Mouse (Mus musculus): Measurements from ENCODE around the gene Rfng. TPM values are rescaled to one million over a fixed set of nuclear protein-coding genes. Genes with fewer than 3 reads are reported as not detected.
"Not testable (repeated sequence)": the region's sequence is repeated elsewhere in the genome, so short reads cannot be mapped to it uniquely, and the experiment has no call there.

The Rfng gene
- polyA plus RNA-seq (2015; fragmentation: Nextera tagmentation; extraction: Ambion mirVana): 8.6 and 11.5 TPM in 2 replicates

DNA sequence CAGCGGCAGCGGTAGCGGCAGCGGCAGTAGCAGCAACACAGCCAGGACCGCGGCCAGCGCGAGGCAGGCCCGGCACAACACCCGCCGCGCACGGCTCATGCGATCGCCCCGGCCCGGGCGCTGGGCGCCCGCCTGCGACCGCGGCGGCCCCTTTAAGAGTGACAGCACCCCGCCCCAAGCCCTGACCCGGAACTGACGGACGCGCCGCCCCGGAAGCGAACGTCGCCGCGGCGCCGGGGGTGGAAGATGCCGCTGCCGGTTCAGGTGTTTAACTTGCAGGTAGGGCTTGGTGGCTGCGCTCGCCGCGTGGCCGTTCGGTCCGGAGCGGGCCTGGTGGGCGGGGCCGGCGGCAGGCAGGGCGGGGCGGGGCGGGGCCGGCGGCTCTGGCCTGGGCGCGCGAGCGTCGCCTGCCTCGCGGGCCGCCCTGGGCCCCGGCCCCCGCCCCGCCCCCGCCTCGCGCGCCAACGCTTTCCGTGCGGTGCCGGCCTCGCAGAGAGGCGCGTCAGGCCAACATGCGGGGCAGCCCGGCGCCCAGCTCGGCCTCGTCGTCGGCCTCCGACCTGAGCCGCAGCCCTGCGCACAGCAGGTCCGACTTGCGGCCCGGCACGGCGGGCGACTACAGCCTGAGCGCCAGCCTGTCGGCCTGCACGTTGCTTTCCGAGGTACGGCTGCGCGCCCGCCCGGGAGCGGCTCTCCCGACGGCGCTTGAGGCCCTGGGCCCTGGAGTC, at the start of gene Rfng, which contains the start of gene Gps1:
Rfng (minus strand) TSS at position 144 of the 728 bp plus-strand sequence.
Gps1 (plus strand) TSS at position 209 of the 728 bp plus-strand sequence.
- no peaks in the 10 kb centered on the region for H3K9me3 ChIP-seq (replicated peaks; ENCODE audit: control insufficient read depth, low read length)
- H3K4me3 ChIP-seq (ENCODE audit: low read depth, low read length): peak within 1 kb of the TSS; percentile 87
- H3K9ac ChIP-seq (ENCODE audit: low read depth, low read length): peak within 1 kb of the TSS; percentile 95
- peak; percentile 82 for ATAC-seq (ENCODE audit: low read depth)
- peak within 1 kb of the TSS; percentile 78 for H3K27ac ChIP-seq (ENCODE audit: low read length)
- peaks cover 11% of the 10 kb centered on the region for H3K36me3 ChIP-seq (ENCODE audit: control insufficient read depth, insufficient read depth)
- WGBS (ENCODE audit: insufficient replicate concordance): 0% methylated on average over 75 of the region's 107 CpGs
- peaks cover 19% of the 10 kb centered on the region for H3K4me1 ChIP-seq (ENCODE audit: control insufficient read depth, low read depth, low read length)
- no peaks in the 10 kb centered on the region for H3K27me3 ChIP-seq (ENCODE audit: control insufficient read depth, insufficient read depth, low read depth, low read length)
- peak within 1 kb of the TSS; percentile 99 for H3K4me2 ChIP-seq (ENCODE audit: low read depth, low read length)

DNA sequence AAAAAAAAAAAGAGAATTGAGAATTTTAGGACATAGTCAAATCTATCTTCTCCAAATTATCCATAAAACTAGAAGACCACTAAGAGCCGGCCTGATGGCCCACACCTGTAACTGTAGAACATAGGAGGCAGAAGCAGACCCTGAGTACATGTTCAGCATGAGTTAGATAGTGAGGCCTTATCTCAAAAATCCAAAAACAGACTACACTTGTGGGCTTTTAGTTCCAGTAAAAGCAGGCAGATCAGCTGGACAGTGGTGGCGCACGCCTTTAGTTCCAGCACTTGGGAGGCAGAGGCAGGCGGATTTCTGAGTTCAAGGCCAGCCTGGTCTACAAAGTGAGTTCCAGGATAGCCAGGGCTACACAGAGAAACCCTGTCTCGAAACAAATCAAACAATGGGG, 49.0 kb upstream of the Rfng start:
- not testable (repeated sequence) for H3K27ac ChIP-seq (ENCODE audit: low read length); H3K27me3 ChIP-seq (ENCODE audit: control insufficient read depth, insufficient read depth, low read depth, low read length); H3K36me3 ChIP-seq (ENCODE audit: control insufficient read depth, insufficient read depth); H3K9me3 ChIP-seq (replicated peaks; ENCODE audit: control insufficient read depth, low read length); H3K4me3 ChIP-seq (ENCODE audit: low read depth, low read length); H3K4me2 ChIP-seq (ENCODE audit: low read depth, low read length); H3K9ac ChIP-seq (ENCODE audit: low read depth, low read length)
- peak; percentile 33; the same call in 1 of the 2 replicates for ATAC-seq (ENCODE audit: low read depth)
- 50% methylated on average over 5 of the region's 5 CpGs for WGBS (ENCODE audit: insufficient replicate concordance)
- H3K4me1 ChIP-seq (ENCODE audit: control insufficient read depth, low read depth, low read length): peaks cover 11% of the 10 kb centered on the region

DNA sequence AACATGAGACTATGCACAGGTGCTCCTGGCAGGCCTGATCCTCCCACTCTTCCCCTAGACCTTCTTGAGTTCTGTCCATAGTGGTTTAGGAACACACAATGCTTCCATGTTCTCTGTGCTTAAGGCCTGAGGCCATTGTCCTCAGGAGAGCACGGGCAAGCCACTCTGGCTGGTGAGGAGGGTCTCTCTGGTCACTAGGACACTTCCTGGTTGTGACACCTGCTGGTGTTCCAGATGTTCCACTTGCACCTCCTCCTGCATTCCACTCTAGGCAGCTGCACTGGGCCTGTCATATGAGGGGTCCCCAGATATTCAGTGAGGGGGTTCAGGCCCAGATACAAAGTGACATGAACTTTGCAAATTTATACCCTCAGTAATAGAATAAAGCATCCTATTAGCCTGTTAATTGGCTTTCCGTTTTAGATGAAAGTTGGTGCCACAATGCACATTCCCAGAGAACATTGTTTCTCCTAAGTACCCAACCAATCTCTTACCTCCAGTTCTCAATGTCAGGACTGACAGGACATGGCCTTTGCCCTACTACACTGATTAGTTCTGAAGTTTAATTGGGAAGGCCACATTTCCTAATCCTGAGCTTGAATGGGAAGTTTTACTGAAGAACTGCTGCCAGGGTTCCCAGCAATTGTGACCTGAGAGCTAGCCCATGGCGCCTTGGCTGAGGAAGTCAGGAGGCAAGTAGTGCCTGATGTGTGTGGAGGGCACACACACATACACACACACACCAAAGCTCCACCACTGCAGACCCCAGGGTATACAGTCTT, 47.8 kb upstream of the Rfng start:
- no peaks in the 10 kb centered on the region for H3K27me3 ChIP-seq (ENCODE audit: control insufficient read depth, insufficient read depth, low read depth, low read length)
- WGBS (ENCODE audit: insufficient replicate concordance): 73% methylated on average over 3 of the region's 3 CpGs
- H3K4me1 ChIP-seq (ENCODE audit: control insufficient read depth, low read depth, low read length): peaks cover 11% of the 10 kb centered on the region
- H3K36me3 ChIP-seq (ENCODE audit: control insufficient read depth, insufficient read depth): no peaks in the 10 kb centered on the region
- no peak for ATAC-seq (ENCODE audit: low read depth)
- no peak overlapping the region for H3K27ac ChIP-seq (ENCODE audit: low read length)
- H3K4me2 ChIP-seq (ENCODE audit: low read depth, low read length): no peak overlapping the region
- no peaks in the 10 kb centered on the region for H3K9me3 ChIP-seq (replicated peaks; ENCODE audit: control insufficient read depth, low read length)
- H3K4me3 ChIP-seq (ENCODE audit: low read depth, low read length): no peak overlapping the region
- no peak overlapping the region for H3K9ac ChIP-seq (ENCODE audit: low read depth, low read length)

DNA sequence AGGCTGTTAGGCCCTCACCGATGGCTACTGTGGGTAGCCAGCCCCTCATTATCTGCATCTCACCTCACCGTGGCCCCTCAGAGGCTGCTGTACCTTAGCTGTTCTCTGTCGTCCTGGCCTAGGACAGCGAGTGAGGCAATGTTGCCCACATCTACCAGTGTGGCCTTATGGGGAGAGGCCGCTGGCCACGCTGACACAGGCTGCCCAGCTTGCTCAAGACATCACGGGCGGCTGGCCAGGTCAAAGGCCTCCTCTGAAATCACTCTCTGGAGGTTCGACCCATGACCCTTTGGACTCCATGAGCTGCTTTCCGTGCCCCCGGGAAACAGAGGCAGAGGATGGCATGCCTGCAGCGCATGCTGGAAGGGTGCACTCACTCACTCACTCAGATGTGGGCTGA, 46.7 kb upstream of the Rfng start:
- Histone ChIP-seq H3K4me3 (ENCODE audit: low read depth, low read length) (no peak overlapping the region), H3K27me3 (ENCODE audit: control insufficient read depth, insufficient read depth, low read depth, low read length) (no peaks in the 10 kb centered on the region), H3K4me2 (ENCODE audit: low read depth, low read length) (no peak overlapping the region), H3K27ac (ENCODE audit: low read length) (no peak overlapping the region), H3K36me3 (ENCODE audit: control insufficient read depth, insufficient read depth) (no peaks in the 10 kb centered on the region), H3K4me1 (ENCODE audit: control insufficient read depth, low read depth, low read length) (peaks cover 11% of the 10 kb centered on the region), H3K9ac (ENCODE audit: low read depth, low read length) (no peak overlapping the region), H3K9me3 (replicated peaks; ENCODE audit: control insufficient read depth, low read length) (no peaks in the 10 kb centered on the region)
- peak; percentile 50; the same call in 1 of the 2 replicates for ATAC-seq (ENCODE audit: low read depth)
- WGBS (ENCODE audit: insufficient replicate concordance): 76% methylated on average over 12 of the region's 12 CpGs

DNA sequence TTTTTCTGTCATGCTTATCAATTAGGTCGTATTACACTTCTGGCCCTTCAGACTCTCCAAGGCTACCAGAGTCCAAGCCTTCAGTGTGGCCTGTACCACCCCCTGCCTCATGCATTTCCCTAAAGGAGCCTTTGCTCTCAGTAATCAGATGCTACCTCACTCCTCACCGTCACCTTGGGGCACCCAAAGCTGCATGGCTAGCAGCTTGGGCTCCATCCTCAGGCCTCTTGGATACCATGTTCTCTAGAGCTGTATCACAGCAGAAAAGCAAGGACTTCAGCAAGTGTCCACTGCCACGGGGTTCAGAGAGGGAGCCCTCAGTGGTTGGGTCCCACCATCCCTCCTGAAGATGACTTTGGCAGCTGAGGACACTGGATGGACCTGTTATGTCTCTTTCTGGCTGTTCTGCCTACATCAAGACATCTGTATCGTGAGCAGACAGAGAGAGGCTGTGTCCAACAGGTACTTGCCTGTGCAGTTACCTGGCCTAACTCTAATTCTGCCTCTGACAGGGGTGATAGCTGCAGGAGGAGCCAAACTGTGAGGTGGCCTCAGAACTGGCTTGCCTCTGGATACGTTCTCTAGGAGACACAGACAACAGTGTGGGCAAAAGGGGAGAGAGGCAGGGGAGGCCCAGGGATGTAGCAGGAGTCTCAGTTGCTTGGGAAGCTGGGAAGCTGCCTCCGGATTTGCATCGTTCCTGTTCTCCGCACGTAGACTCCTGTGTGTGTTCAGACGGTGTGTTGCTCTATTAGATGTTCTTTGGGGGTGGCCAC, 45.9 kb upstream of the Rfng start:
- Histone ChIP-seq H3K36me3 (ENCODE audit: control insufficient read depth, insufficient read depth) (no peaks in the 10 kb centered on the region), H3K9ac (ENCODE audit: low read depth, low read length) (no peak overlapping the region), H3K4me3 (ENCODE audit: low read depth, low read length) (no peak overlapping the region), H3K27ac (ENCODE audit: low read length) (no peak overlapping the region), H3K27me3 (ENCODE audit: control insufficient read depth, insufficient read depth, low read depth, low read length) (no peaks in the 10 kb centered on the region), H3K4me2 (ENCODE audit: low read depth, low read length) (no peak overlapping the region), H3K9me3 (replicated peaks; ENCODE audit: control insufficient read depth, low read length) (no peaks in the 10 kb centered on the region), H3K4me1 (ENCODE audit: control insufficient read depth, low read depth, low read length) (peaks cover 18% of the 10 kb centered on the region)
- 75% methylated on average over 10 of the region's 10 CpGs for WGBS (ENCODE audit: insufficient replicate concordance)
- ATAC-seq (ENCODE audit: low read depth): no peak

DNA sequence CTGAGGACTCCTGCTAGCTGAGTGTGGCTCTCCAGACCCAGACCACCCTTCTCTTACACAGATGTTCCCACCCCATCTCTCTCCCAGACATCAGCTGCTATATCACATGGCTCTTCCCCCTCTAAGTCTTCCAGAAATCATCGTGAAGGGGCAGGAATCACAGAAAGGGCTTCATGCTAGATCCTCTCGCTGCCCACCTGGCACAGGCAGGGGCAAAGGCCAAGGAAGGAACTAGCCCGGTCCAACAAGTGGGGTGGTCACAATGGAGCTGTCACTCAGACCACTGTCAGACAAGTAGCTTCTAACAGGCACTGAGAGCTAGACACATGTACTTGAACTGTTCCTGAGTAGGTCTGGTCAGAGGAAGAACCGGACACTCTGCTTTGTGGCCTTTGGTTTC, 44.4 kb upstream of the Rfng start:
- 69% methylated on average over 4 of the region's 4 CpGs for WGBS (ENCODE audit: insufficient replicate concordance)
- ATAC-seq (ENCODE audit: low read depth): no peak
- Histone ChIP-seq H3K4me3 (ENCODE audit: low read depth, low read length) (no peak overlapping the region), H3K27ac (ENCODE audit: low read length) (no peak overlapping the region), H3K9me3 (replicated peaks; ENCODE audit: control insufficient read depth, low read length) (no peaks in the 10 kb centered on the region), H3K27me3 (ENCODE audit: control insufficient read depth, insufficient read depth, low read depth, low read length) (no peaks in the 10 kb centered on the region), H3K4me1 (ENCODE audit: control insufficient read depth, low read depth, low read length) (peaks cover 21% of the 10 kb centered on the region), H3K36me3 (ENCODE audit: control insufficient read depth, insufficient read depth) (no peaks in the 10 kb centered on the region), H3K4me2 (ENCODE audit: low read depth, low read length) (no peak overlapping the region), H3K9ac (ENCODE audit: low read depth, low read length) (no peak overlapping the region)

DNA sequence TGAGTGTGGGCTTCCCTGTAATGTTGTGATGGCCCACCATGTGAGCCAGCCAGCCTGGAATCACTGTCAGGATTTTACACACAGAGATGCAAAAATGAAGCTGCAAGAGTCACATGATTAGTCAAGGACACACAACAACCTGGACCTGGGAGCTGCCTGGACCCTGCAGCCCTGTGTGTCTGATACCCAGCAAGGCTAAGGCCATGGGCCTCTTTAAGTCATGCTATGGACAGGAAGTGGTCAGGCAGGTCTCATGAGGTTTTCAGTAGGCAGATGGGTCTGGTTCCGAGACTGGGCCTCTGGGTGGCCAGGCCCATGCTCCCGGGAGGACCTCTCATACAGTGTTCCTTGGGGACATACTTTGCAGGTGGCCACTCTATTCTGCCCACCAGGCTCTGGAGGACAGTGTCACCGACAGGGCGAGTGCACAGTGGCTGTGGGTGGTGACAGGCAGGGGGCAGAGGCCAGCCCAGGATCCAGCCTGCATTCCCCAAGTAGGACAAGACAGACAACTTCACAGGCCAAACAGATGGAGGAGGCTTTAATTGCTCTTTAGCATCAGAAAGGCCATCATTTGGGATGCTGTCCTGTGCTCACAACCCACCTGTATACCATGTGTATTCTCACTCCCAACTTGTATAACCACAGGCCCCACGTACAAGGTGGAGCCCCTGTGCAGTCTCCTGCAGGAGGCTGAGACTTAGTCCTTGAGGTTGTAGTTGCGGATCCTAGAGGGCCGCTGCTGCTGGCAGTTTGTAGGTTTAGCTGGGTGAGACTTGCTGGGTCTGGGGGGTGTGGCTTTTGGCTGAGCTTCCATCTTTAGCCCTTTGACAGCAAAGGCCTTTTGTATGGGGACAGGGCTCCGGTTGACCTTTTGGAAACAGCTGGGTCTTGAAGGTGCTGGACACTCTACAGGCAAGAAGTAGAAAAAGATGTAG, 42.3 kb upstream of the Rfng start:
- H3K36me3 ChIP-seq (ENCODE audit: control insufficient read depth, insufficient read depth): no peaks in the 10 kb centered on the region
- peaks cover 34% of the 10 kb centered on the region for H3K4me1 ChIP-seq (ENCODE audit: control insufficient read depth, low read depth, low read length)
- ATAC-seq (ENCODE audit: low read depth): no peak
- H3K27me3 ChIP-seq (ENCODE audit: control insufficient read depth, insufficient read depth, low read depth, low read length): no peaks in the 10 kb centered on the region
- H3K4me2 ChIP-seq (ENCODE audit: low read depth, low read length): no peak overlapping the region
- H3K9me3 ChIP-seq (replicated peaks; ENCODE audit: control insufficient read depth, low read length): no peaks in the 10 kb centered on the region
- 77% methylated on average over 8 of the region's 8 CpGs for whole genome bisulfite sequencing (ENCODE audit: insufficient replicate concordance)
- H3K27ac ChIP-seq (ENCODE audit: low read length): no peak overlapping the region
- H3K9ac ChIP-seq (ENCODE audit: low read depth, low read length): no peak overlapping the region
- no peak overlapping the region for H3K4me3 ChIP-seq (ENCODE audit: low read depth, low read length)

DNA sequence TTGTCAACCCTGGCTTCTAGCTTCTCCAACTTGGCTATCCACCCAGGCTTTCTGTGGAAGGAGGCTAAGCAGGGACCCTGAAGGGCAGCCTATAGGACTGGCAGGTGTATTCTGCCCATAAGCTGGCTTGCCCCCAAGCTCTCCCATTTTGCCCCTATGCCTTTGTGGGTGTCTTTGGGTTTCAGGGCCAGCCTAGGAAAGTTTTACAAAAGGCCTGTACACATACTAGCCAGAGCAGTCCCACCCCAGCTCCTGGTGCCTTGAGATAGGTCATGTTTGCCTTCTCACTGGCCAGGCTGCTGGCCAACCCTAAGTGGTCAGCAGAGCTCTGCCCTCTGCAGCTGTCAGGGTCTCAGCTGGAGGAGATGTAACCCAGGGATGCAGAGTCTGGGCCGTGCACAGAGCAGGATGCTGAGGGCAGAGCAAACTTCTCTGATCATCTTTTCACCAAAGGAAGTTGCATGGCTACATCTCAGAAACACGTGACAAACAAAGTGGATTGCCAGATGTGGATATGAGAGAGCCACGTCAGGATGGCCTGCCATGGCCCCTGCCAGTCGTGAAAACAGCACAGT, 41.4 kb upstream of the Rfng start:
- peaks cover 31% of the 10 kb centered on the region for H3K4me1 ChIP-seq (ENCODE audit: control insufficient read depth, low read depth, low read length)
- ATAC-seq (ENCODE audit: low read depth): no peak
- peak overlapping the region; percentile 70; the same call in 1 of the 2 replicates for H3K27ac ChIP-seq (ENCODE audit: low read length)
- H3K9ac ChIP-seq (ENCODE audit: low read depth, low read length): no peak overlapping the region
- H3K27me3 ChIP-seq (ENCODE audit: control insufficient read depth, insufficient read depth, low read depth, low read length): no peaks in the 10 kb centered on the region
- peak overlapping the region; percentile 99 for H3K4me2 ChIP-seq (ENCODE audit: low read depth, low read length)
- no peaks in the 10 kb centered on the region for H3K9me3 ChIP-seq (replicated peaks; ENCODE audit: control insufficient read depth, low read length)
- 61% methylated on average over 4 of the region's 4 CpGs for WGBS (ENCODE audit: insufficient replicate concordance)
- H3K36me3 ChIP-seq (ENCODE audit: control insufficient read depth, insufficient read depth): no peaks in the 10 kb centered on the region; the same call in 1 of the 2 replicates
- H3K4me3 ChIP-seq (ENCODE audit: low read depth, low read length): peak overlapping the region; percentile 75; the same call in 1 of the 2 replicates
